Mouse (Mus musculus): ENCODE measurements around the gene Cdkn2aipnl.

Gene Cdkn2aipnl

DNA sequence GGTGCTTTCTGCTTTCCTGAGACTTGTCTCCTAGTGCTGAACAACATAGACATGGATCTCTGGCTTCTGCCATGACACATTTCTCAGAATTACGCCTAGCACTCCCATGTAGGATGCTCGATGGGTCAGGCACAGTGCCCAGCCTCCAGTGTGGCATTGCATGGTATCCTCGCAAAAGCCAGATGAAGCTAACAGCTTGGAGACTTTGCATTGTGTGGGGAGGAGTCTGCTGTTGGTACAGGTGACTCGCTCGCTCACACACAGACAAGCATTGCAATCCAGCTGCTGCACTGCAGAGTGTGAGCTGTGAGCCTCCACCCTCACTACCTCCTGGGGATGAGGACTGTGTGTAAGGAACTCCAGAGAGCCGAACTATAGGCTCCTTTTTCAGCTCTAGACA, 21.3 kb upstream of the Cdkn2aipnl start:
- DNase-seq (ENCODE audit: low spot score in 2 of 2) = peak in 1 of 2 experiments; percentile 30

- no peak for DNase-seq (ENCODE audit: low spot score in 2 of 2)
Measured at GRCm38 (mm10) chr11:51949155-51949840, 18.2 kb upstream of the Cdkn2aipnl start.

- no peak for DNase-seq (ENCODE audit: low spot score in 2 of 2)
Measured at GRCm38 (mm10) chr11:51949919-51950318, 17.5 kb upstream of the Cdkn2aipnl start.

DNA sequence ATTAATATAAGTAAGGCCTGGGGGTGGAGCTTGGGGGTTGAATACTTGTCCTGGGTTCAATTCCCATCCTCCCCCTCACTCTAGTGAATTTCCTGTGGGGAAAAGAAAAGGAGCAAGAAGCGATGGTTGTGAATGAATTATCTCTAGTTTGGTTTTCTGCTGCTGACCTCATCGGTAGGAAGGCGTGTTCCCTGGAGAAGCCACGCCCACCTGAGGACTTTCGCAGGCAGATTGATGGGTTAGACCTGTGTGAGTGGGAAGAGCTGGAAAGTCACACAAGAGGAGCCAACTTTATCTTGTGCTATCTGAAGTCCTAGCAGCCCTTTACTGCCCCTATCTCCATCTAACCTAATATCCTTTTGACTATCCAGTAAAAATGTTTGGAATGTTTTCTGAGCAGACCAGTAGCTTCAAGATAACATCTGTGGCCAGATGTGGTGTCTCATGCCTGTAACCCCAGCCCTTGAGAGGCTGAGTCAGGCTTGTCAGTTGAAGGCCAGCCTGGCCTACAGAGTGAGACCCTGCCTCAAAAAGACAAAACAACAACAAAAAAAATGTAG, 15.5 kb upstream of the Cdkn2aipnl start:
- DNase-seq (ENCODE audit: low spot score in 2 of 2) = no peak

DNA sequence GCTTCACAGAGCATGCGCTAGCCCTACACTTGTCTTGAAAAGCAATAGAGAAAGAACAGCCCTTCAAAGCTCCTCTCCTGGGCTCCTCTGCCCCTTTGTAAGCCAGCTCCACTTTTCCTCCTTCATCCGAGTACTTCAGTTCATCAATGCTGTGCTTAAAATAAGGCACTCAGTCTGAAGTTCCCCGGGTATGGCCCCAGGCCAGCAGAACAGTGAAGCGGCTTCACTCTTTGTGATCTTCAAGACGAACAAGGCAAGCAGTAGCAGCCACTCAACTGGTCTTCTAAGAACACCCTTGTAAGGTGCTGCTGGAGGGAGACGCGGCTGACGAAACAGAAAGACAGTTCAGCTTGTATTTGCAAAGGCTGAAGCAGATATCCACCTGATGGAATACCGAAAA, 11.3 kb upstream of the Cdkn2aipnl start:
- DNase-seq (ENCODE audit: low spot score in 2 of 2) = no peak

- DNase-seq (ENCODE audit: low spot score in 2 of 2) = no peak
Measured at GRCm38 (mm10) chr11:51957760-51958159, 9.7 kb upstream of the Cdkn2aipnl start.

- DNase-seq (ENCODE audit: low spot score in 2 of 2) = no peak
Measured at GRCm38 (mm10) chr11:51959511-51959910, 8.0 kb upstream of the Cdkn2aipnl start.

- no peak for DNase-seq (ENCODE audit: low spot score in 2 of 2)
Measured at GRCm38 (mm10) chr11:51960061-51960460, 7.4 kb upstream of the Cdkn2aipnl start.

DNA sequence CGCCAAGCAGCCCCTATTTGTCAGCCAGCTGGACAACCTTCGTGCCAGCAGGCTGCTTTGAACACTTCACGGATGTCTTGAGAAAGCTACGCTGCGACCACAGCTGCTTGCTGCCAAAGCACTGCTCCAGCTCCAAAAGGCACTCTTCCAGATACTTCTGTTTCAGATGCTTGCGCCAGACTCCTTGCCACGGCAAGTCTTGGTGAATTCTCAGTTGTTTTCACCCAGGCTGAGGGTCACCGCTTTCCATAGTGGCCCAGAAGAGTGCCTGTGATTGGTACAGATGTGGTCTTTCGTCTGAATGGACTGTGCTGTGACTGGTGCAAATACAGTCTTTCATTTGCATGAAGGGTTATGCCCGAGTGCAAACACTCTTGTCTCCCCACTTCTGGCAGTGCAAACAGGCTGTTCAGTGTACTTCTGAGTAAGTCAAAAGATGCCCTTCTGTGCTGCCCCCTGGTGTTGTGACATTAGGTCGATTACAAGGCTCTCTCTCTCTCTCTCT, 6.4 kb upstream of the Cdkn2aipnl start:
- peak; percentile 62 to 76 for DNase-seq (ENCODE audit: low spot score in 2 of 2)

DNA sequence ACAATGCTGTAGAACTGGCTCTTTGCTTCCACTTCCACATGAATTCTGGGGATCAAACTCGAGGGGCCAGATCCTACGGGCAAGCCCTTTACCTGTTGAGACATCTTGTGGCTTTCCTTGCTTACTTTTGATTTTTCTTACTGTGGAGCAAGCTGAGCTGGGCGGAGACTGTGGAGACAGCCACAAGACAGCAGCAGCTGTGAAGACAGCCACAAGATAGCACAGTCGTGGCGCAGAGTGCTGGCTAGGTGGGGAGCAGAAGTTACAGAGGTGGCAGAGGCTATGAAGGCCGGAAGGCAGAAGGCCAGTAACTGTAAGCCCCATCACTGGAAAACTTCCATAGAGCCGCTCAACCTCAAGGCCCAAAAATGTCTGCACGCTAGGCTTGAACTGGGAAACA, 5.7 kb upstream of the Cdkn2aipnl start:
- DNase-seq (ENCODE audit: low spot score in 2 of 2) = no peak

DNA sequence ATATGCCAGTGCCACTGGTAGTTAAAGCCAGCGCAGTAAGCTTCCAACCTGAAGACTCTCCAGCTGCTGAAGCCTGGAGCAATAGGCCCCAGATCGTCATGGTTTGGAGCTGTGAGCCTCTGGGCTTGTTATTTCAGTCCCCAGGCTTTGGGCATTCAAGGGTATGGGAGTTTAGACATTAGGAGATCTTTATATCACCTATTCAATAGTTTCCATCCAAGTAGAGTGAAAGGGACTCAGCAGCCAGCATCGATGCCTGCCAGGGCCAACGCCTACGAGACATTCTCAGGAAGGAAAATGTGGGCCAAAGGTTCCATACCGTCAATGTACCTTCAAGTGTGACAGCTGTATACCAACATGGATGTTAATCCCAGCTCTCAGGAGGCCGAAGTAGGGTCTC, 5.2 kb upstream of the Cdkn2aipnl start:
- DNase-seq (ENCODE audit: low spot score in 2 of 2) = no peak

DNA sequence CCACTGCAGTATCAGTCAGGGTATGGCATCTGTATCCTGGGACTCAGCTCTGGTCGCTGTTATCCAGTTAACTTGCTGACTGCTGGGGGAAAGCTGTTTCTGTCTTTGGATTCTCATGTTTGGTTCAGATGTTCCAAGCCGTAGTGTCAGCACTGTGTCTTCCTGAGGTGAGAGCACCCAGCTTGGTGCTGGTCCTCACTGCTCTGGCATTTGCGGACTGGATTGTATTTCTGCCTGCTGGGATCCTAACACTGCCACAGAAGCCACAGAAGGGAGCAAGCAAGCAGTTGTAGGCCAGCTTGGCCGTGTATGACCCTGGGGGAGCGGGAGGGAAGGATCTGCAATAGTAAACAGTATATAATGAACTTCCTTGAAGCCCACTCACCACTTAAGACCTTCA, 810 bp upstream of the Cdkn2aipnl start:
- DNase-seq (ENCODE audit: low spot score in 2 of 2) = no peak

DNA sequence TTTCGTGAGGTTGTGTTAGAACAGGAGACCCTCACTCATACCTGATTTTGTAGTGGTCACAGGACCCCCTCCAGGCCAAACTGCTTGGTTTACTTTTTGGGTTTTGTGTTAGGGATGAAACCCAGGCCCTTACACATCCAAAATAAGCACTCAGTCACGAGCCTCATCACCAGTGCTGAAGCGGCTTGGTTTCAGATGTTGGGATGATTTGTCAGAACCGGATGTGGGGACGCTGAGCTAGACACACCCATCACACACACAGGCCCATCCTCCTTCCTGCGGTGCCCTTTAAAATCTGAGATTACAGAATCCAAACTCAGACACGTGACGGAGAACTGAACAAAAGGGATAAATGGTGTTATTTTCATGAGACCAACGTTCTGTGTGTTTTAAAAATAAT, 1.4 kb downstream of the Cdkn2aipnl start:
- no peak for DNase-seq (ENCODE audit: low spot score in 2 of 2)

DNA sequence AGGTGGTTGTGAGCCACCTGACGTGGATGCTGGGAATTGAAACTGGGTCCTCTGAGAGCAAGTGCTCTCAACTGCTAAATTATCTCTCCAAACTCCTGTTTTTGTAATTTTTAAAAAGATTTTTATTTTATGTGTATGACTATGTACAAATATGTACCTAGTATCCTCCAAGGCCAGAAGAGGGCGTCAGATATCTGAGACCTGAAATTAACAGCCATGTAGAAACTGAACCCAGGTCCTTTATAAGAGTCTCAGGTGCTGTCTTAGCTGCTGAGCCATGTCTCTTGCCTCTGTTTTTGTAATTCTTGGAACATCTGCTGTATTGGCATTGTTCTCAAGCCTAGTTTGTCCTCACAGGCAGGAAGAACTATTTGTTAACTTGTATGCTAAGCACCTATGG, 2.0 kb downstream of the Cdkn2aipnl start:
- DNase-seq (ENCODE audit: low spot score in 2 of 2) = no peak

GRCm38 (mm10) chr11:51971644-51972043, 4.2 kb downstream of the Cdkn2aipnl start:
- DNase-seq (ENCODE audit: low spot score in 2 of 2) = no peak

DNA sequence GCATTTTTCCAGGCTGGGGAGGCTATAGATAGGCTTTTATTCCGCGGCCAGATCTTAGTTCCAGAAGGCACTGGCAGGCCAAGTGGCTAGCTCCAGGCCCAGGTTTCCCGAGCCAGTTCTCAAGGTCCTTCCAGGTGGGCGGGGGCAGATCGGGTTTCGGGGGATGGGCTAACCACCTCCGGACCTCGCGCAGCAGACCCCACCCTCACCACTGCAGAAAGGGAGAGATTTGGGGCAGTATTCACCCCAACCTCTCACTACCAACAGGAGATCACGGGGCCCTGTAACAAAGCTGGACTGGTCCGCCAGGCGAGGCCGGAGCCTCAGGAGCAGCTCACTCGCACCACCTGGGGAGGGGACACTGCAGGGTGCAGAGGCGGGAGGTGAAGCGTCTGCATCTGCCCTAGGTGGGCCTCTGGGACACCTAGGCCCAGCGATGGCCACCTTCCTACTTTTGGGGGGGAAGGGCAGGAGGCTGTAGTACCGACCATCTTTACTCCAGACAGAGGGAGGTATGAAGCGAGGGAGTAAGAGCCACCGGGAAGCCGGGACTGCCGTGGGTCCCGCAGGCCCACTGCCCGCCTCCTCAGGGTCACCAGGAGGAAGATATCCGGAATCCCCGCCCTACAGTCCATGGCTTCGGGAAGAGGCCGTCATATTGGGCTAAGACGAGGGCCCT, 32.3 kb downstream of the Cdkn2aipnl start:
- DNase-seq (ENCODE audit: low spot score in 2 of 2) = peak; percentile 51 to 66

DNA sequence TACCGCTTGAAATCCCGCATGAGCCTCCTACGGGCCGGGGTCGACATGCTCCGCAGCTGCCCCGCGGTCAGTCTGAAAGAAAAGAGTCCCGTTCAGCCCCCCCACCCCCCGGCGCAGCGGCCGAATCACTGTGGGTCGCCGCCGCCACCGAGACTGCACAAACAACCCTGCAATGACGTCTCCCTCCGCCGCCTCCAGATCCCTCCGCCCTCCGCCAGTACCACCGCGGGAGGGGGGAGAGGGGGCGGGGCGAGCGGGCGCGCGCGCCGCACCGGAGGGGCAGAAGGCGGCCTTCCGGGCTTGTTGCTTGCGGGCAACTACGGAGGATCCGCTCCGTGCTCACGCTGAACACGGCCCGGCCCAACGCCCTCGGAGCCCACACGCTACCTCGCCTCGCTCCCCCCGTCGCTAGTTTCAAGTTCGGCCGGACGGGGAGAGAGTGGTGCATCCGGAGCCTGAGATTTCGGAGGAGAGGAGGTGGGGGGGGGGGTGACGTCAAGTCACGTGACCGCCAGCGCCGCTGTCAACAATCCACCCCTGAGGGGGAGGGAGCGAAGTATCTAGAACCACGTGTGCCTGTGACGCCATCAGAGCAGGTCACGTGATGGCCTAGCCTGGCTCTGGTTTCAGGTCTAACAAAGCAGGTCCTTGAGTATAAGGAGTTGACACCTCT, 33.0 kb downstream of the Cdkn2aipnl start, which contains the start of gene Ube2b:
Ube2b (minus strand) TSS at position 473 of the 673 bp plus-strand sequence.
- peak; percentile 97 to 99 for DNase-seq (ENCODE audit: low spot score in 2 of 2)

- DNase-seq (ENCODE audit: low spot score in 2 of 2) = peak in 1 of 2 experiments; percentile 43
Measured at GRCm38 (mm10) chr11:52001341-52001740, 33.9 kb downstream of the Cdkn2aipnl start.

- no peak for DNase-seq (ENCODE audit: low spot score in 2 of 2)
Measured at GRCm38 (mm10) chr11:52001861-52002260, 34.4 kb downstream of the Cdkn2aipnl start.

- no peak for DNase-seq (ENCODE audit: low spot score in 2 of 2)
Measured at GRCm38 (mm10) chr11:52002842-52003504, 35.5 kb downstream of the Cdkn2aipnl start.

- no peak for DNase-seq (ENCODE audit: low spot score in 2 of 2)
Measured at GRCm38 (mm10) chr11:52003505-52003771, 36.0 kb downstream of the Cdkn2aipnl start.

Measured in right cerebral cortex, postnatal 10 days (tissue).